Mouse (Mus musculus) left cerebral cortex, adult 11 months (tissue): ENCODE data around the gene 9130409I23Rik.
"Not testable (repeated sequence)": the region's sequence is repeated elsewhere in the genome, so short reads cannot be mapped to it uniquely, and the experiment has no call there.

Experiments
- DNase-seq: peaks from one replicate; pipeline ENCODE4 v3.0.0; 2022; ENCODE audit warnings: low spot score

Gene 9130409I23Rik

DNA sequence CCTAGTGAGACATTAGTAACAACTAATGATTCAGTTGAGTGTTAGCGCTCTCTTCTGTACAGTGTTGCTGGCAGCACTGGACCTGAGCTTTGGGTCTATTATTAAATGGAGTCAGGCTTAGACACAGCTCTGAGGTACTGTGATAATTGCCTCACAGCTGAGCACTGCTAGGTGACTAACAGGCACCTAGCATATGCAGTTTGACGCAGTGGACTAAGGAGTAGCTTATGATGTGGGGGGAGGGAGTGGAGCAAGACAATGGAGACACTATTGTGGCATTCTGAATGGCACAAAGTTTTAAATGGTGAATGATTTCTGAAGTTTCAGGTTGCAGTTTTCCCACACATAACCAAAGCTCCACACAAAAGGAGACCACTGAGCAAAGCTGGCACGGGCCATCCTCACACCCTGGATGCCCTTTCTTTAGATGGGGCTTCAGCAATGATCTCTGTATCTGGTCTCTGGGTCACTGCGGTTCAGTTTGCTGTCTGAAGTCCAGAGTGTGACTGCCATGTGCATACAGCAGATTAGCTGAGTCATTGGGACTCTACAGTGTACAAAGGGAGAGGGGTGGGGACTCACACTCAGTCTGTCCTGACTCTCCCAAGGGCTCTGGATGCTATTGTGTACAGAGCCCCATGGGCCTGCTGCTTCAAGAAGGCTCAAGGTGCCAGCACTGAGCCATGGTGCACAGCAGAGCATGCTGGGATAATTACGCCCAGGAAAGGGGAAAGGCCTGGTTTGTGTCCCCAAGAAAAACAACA, 15.8 kb upstream of the 9130409I23Rik start:
- DNase-seq = not testable (repeated sequence)

DNA sequence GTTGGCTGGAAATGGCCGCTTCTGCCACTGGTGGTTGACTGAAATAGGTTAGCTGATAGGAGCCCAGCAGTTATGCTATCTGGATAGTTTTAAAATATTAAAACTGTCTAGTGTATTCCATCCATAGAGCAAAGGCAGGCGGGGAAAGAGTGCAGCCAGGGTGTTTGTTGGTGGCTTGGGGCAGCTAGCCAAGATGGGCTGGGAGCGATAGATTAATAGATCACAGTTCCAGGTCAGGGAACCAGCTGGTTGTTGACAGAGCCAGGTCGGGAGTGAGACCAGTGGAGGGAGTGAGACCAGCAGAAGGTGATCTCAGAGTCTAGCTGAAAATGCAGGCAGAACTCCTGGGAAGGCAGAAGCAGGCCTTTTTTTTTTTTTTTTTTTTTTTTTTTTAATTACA, 13.4 kb upstream of the 9130409I23Rik start:
- DNase-seq = no peak

DNA sequence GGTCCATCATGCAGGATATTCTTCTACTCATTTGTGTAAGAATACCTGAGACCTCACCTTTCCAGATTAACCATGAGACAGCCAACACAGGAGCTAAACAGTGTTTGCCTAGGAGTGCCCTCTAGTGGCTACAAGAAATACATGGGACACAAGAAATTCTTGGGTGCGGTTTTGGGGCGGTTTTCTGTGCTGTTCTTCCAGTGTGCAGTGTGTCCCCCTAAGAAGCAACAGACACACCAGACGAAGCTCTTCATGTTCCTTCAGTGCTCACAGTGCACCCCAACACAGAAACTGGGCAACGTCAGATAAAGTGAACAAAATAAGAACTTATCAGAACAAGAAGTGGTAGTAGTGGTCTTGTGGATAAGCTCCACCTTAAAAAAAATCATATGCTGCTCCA, 11.4 kb upstream of the 9130409I23Rik start:
- no peak for DNase-seq

DNA sequence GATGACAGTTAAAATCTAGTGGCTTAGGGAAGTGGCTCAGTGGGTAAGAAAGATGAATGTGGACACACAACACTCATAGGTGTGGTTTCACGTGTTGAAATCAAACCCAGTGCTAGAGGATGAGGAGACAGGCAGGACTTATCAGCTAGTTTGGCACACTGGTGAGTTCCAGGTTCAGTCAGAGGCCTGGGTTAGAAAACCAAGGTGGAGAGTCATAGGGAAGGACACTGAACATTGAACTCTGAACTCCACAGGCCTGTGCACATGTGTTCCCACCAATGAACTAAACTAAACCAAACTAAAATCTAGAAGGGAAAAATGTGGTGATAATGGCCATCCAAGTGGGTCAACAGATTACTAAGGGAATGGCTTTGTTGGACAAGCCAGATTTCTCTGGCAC, 3.5 kb upstream of the 9130409I23Rik start:
- DNase-seq = no peak

DNA sequence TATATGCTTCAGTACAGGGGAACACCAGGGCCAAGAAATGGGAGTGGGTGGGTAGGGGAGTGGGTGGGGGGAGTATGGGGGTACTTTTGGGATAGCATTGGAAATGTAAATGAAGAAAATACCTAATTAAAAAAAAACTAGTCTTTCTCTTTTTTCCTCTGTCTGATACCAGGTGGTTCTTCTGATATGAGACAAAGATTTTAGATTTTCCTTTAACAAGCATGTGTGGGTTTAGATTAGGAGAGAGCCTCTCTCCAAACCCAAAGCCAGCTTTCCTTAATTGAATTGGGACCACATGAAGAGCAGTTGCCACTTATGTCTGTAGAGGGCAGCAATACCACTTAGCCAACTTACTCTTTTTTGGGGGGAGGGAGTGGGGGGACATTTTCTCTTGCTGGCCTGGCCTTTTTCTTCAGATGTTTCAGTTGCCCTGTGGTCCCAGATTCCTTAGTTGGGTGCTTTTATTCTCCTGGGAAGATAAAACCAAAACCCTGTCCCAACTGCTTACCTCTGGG, 1.7 kb upstream of the 9130409I23Rik start:
- DNase-seq = no peak

DNA sequence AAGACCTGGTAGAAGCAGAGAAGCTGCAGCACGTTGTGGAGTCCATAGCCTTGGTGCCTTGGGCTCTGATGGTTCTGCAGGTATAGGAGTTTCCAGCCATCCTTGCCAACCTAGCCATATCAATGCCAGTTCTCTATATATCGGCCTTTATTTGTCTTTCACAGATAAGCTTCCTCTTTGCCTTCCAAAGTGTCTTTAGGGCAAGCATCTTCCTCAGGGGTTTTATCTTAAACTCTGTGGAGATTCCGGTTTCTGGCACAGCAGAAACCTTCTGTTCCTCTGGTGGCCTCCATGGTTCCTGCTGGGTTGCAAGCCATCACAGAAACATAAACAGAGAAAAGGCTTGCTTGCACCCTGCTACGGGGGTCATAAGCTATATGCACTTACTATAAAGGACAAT, 1.9 kb downstream of the 9130409I23Rik start:
- DNase-seq = no peak

DNA sequence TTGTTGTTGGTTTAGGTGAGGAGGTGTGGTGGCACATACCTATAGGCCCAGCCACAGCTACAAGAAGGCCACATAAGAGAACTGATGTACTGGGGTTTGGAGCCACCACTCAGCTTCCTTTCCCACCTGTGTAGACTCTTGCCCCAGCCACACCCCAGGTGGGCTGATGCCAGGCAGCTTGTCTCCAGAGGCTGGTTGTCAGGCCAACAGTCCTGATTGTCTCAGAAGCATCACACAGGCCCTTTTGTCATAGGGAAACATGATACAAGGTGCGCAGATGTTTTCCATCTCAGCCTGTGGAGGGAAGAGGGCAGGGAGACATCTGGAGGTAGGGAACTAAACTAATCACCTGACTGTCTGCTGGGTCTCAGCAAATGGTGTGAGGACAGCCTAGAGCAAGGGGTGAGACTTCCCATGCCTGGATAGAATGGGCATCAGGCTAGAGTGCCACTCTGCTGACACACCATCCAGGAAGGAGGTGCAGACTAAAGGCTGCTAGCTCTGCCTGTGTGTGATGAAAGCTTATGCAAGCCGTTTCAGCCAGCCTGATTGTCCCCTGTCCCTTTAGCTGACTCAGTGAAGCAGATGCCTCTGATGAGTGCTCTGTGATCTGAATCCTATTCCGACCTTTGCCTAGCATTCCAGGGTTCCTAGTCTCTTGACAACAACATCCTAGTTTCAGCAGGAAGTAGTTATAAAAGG, 10.9 kb downstream of the 9130409I23Rik start:
- no peak for DNase-seq

DNA sequence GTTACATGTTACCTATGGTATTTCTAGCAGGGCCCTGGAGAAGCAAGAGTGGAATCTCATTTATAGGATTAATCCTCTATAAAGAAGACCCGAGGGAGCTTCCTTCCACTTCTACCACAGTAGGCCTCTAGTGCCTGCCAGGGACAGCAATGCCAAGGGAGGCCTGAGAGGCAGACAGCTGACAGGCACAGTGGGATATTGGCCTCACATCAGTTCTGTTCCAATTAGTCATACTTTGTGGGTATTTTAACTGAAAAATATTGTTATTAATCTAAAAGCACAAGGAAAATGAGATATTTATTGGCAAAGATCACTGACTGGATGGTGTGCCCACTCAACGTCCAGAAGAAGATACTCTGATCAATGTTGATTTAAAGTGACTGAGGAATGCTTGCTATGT, 13.0 kb downstream of the 9130409I23Rik start:
- no peak for DNase-seq

DNA sequence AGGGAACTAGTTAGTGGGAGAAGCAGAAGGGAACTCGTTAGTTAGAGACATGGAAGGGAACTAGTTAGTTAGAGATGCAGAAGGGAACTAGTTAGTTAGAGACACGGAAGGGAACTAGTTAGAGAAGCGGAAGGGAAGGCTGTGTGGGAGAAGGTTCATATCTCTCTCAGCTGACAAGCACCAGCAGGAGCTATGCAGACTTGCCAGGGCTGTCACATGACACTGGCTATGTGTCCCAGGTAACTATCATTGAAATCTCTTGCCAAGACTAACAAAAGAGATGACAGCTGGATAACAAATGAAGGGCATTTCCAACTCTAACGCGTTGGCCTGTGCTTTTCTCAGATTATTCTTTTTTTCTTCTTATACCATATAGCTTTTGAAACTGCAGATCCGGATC, 13.6 kb downstream of the 9130409I23Rik start:
- no peak for DNase-seq

DNA sequence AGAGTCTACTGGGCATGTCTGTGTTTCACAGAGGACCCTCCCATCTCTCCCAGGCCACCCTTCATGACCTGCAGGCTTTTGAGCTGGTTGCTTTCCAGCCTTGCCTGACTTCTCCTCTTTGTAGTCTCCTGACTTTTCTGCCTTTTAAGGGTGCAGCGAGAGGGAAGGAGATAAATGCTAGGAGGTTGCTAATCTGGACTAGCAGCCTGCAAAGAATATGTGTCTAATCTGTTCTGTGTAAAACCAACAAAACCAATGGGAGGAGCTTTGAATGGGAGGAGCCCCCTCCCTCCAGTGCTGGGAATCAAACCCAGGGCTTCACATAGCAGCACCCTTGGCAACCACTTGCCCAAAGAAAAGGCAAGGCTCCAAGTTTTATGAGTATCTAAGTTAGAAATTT, 17.3 kb downstream of the 9130409I23Rik start:
- DNase-seq = no peak

DNA sequence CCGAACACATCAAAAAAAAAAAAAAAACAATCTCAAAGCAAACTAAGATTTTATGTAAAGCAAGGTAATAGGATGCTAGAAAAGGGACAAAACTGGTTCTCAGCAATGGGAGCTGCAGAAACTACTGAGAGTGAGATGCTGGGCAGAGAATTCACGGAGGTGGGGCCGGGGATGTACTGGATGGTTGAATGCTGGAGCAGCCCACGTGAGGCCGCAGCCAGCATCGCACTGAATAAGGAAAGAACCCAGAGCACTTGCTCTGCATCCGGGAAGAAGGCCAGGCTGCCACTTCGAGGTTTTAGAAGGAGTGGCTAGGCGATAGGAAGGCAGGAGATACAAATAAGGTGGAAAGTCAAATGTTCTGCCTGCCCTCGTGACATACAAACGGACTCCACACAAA, 18.6 kb downstream of the 9130409I23Rik start:
- no peak for DNase-seq

DNA sequence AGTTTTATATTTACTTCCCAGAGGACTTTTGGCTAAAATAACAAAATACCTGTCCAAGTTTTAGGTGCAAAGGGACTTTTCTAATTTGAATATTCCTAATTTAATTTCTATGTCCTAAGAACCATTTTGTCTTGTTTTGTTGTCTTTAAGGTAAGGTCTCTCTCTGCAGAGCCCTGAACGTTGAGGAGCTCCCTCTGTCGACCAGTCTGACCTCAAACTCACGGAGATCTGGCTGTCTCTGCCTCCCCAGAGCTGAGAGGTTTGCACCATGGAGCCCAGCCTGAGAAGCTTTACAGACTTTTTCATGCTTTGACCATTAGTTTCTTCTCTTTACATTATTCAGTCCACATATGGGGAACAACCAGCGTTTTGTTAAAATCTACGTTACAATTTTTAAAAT, 22.0 kb downstream of the 9130409I23Rik start:
- DNase-seq = no peak

DNA sequence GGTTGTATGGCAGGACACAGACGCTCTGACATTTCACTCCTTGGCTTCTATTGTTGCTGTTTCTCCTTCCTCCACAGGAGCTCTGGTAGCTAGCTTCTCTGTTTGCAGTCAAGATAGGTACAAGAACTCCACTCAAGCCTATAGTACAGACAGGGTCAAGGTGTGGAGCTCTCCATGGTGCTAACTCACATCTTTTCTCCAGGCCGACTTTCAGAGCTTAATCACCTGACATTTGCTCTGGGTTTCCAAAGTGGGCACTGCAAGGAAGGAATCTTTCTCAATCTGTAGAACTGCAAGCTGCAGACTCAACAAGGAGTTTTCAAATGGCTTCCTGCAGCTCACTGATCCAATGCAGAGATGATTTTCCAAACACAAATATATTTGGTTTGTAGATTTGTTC, 33.0 kb downstream of the 9130409I23Rik start:
- no peak for DNase-seq

DNA sequence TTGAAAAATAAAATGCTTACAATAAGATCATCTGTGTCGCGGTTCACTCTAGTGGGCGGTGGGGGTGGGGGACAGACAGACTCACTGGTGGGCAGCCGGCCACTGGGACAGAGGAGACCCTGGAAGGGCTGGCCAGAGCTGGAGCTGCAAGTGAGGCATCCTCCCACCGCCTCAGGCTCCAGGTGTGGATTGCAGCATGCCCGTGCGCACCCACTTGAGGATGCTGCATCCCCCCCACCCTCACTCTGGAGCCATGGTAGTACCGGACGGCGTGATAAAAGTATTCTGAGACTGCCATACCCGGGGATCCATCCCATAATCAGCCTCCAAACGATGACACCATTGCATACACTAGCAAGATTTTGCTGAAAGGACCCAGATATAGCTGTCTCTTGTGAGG, 39.0 kb downstream of the 9130409I23Rik start:
- no peak for DNase-seq
